Mouse (Mus musculus) layer of hippocampus, adult 18-20 months (tissue): Measurements from ENCODE around the gene Rabac1. TPM values are rescaled to one million over a fixed set of nuclear protein-coding genes. Genes with fewer than 3 reads are reported as not detected.

ENCODE experiments used
- DNase-seq, 2 experiments: peaks; one replicate each; pipeline ENCODE4 v3.0.0; 2022; ENCODE audit warnings: low spot score in 2 of 2
- total RNA-seq, 2 experiments: library from RNA; stranded (reverse); gene quantifications; 2 replicates each; pipeline ENCODE4 v1.2.3; 2021

The Rabac1 gene
- total RNA-seq, 2 experiments from 2014 or later = 318 to 321 TPM

DNA sequence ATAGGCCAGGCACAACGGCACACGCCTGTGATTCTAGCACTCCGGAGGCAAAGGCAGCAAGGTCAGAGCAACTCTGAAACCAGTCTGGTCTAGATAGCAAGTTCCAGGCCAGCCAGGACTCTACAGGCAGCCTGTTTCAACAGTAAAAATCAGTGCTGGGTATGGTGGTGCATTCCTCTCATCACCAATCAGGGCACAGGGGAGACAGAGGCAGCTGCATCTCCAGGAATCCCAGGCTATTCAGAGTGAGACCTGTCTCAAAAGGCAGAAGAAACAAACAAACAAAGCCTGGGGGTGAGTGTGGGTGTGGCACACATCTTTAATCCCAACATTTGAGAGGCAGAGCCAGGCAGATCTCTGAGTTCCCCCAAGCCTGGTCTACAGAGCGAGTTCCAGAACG, 10.8 kb upstream of the Rabac1 start:
- DNase-seq = no peak

DNA sequence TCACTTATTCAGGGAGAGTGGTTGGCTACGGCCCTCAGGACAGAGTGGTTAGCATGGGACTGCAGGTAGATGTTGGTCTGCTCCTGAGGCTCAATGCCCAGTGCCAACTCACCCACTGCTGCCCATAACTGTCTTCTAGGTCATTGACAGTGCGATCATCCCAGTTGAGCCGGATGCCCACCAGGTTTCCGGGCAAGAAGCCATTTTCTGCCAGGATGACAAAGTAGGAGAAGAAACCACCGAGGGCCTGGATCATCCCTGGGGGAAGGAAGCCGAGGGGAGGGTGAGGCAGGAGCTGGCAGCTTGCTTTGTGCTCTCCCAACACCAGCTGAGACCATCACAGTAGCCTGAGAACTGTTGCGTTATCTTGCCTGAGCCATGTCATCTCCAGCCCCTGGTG, 7.9 kb upstream of the Rabac1 start:
- DNase-seq = no peak

DNA sequence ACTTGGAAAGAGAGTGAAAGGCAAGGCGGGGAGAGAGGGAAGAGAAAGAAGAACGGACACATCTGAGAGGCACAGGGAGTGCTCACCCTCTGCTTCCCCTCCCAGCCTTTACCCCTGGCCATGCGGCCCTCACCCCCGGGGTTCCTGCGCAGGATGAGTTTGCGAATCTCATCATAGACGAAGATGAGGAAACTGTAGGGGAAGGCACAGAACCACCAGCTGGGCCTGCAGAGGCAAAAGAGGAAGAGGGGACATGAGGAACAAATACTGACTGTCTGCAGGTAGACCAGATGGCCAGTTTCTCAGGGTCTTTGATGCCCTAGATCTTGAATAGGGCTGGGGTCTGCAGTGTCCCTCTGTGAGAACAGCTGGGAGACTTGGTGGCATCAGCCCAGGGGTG, 6.2 kb upstream of the Rabac1 start:
- DNase-seq = no peak

DNA sequence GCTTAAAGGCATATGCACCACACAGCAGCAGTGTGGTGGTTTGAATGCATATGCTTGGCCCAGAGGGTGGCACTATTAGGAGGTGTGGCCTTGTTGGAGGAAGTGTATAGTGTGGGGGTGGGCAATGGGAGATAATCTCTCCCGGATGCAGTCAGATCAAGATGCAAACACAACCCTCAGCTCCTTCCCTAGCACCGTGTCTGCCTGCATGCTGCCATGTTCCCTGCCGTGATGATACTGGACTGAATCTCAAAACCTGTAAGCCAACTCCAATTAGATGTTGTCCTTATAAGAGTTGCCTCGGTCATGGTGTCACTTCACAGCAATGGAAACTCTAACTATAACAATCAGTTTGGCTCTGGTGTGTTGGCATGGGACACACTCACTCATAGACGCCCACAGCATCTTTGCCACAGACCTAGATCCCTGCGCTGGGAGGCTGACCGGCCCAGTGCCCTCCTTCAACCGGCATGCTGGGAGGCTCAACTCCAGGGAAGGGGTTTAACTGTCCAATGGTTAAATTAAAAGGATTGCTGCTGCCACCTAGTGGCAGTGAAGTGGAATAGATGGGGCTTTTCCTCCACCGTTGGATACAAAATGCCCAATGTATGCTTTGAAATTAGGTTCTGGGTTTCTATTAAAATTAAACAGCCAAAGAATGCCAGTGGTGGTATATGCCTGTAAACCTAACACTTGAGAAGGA, 2.5 kb upstream of the Rabac1 start:
- peak in 1 of 2 experiments; percentile 52 for DNase-seq

DNA sequence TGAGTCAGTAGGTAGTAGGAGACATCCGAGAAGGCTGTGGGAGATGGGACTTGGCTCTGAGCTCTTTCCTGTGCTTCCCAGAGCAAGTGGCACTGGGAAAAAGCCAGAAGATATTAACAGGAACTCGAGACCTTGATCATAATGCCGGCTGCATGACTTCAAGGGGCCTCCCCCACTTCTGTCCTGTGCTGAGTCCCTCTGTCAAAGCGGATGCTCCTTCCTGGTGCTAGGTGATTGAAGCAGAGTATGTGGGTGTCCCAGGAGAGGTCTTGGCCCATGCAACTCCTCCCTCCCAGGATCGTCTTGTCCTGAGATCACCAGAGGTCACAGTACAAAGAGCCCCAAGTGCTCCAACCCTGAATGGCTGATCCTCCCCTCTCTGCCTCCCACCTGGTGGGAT, 1.3 kb upstream of the Rabac1 start:
- no peak for DNase-seq

DNA sequence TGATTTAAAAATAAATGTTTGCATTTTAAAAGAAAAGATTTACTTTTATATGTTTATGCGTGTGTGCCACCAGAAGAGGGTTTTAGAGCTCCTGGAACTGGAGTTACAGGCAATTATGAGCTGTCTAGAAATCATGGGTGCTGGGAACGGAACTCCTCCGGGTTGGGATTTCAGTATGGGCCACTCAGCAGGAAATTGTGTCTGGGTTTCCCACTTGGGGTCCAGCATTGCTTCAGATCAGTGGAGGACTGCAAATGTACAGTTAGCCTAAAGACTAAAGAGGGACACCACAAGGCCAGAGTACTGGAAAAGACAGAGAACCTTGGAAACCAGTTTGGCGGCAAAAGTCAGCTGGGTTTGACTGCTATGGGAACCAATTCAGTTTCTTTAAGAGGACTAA, 654 bp upstream of the Rabac1 start:
- no peak for DNase-seq

DNA sequence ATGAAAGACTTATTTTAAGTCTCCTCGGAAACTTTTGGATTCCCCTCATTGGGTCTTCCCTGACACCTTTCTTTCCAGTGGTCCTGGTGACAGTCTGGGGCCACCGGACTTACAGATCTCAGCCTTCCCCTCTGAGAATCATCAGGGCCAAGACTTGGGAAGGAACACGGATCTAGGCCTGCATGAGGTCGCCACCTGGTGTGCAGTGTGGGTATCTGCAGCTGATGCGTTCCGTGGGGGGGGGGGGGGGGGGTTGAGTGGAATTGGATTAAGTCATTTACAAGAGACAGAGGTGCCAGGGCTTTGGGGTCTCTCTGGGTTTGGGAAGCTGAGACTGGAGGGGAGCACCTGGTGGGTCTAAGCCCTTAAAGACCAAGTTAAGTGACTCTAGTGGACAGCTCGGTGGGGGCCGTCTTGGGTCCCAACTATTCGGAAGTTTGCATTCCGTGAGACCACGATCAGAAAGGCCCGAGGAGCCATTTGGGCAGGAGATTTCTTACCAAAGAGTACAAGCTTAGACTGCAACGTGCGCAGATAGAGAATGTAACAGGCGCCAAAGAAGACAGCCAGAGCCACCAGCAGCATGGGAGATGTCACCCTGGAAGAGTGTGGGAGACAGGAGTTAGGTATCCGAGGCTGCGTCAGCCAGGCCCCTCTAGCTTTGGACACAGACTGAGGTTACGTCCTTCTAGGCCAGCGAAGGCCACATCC, 1.1 kb downstream of the Rabac1 start:
- DNase-seq = peak in 1 of 2 experiments; percentile 44

DNA sequence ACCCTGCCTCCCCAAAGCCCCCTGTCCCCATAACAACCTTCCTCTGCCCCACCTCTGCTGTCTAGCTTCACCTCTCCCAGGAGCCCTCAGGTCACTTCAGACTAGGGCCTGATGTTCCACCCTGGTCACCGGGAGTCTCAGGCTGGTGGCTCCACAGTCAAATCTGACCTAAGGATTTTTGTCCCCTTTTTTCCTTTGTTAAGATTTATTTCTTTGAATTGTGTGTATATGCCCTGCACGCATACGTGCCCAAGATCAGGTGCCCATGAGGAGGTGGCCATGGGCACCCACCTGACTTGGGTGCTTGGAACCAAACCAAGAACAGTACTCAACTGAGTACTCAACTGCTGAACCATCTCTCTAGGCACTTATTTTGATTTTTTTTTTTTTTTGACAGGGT, 2.2 kb downstream of the Rabac1 start:
- peak in 1 of 2 experiments; percentile 4 for DNase-seq

DNA sequence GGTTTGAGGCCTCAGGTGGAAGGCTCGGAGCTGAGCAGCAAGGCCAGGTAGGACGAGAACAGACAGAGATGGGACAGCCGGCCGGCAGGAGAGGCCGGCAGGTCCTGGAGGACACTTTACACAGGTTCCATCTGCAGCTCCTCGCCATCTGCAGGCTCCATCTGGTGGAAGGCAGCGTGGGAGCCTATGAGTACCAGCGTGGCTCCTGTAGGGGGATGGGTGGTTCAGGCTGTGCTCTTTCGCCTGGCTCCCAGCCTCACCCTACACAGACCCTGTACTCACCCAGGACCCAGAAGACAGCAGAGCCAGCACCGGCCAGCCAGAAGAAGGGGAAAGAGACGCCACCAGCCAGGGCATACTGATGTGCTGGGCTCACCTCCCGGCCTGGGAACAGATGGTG, 2.7 kb downstream of the Rabac1 start:
- DNase-seq = peak; percentile 51 to 86

DNA sequence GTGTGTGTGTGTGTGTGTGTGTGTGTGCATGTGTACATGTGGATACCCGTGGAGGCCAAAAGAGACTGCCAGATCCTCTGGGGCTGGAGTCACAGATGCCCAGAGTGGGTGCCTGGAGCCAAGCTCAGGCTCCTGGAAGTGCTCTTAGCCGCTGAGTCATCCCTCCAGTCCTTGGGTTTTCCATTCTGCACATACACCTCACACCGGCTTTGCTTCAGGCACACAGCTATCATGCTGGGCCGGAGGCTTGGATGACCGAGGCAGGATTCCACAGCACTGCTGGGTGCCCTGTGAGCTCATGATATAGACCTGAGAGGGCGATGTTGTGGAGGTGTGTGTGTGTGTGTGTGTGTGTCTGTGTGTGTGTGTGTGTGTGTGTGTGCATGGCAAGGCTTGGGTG, 4.1 kb downstream of the Rabac1 start:
- no peak for DNase-seq

DNA sequence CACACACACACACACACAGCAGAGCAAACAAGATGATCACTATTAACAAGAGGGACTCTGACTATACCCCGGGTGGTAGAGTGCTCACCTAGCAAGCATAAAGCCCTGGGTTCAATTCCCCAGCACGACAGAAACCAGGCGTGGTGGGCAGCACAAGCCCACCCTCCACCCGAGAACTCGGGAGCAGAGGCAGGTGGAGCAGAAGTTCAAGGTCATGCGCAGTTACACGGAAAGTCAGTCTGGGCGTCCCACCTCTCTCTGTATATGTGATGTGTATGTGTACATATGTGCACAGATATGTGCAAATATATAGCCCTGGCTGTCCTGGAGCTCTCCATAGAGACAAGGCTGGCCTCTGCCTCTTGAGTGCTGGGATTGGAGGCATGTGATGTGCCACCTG, 4.6 kb downstream of the Rabac1 start:
- no peak for DNase-seq

DNA sequence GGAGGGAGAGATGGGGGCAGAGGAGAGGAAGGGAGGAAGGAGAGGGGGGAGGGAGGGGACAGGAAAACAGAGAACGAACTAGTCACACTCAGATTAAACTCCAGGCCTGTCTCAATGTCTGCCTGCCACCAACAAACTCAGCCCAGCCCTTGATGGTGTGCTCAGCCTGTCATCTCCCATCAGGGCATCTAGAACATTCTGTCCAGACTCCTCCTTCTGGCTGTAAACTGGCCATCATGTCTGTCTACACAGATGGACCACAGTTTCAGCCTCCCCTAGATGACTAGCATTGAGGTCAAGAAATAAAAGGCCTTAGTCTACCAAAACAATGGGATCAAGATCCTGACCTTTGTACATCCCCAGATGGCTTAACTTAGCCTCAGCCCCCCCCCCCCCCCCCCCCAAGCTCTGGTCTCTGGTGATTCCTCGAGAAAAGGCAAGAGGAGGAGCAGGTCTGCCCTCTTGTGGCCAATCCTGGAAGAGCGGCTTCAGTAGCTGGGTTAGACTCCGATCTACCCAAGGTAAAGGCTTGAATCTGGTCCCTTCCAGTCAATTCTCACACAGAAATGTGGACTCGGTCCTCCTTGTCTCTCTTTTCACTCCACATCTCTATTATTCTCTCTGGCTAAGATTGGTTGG, 7.5 kb downstream of the Rabac1 start:
- DNase-seq = peak; percentile 72 to 92

DNA sequence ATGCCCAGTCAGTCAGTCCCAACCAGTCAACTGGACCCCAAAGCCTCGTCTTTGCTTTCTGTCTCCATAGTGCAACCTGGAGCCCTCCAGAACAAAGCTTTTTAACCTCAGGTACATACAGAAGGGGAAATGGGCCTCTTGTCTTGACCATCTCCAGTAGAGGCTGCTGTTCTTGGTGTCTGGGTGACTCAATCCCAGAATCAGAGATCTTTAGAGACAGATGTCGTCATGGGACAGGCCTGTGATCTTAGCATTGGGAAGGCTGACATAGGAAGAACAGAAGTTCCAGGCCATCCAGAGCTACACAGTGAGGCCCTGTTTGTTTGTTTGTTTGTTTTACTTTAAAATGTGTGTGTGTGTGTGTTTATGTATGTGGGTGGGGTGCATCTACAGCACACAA, 8.3 kb downstream of the Rabac1 start:
- no peak for DNase-seq

DNA sequence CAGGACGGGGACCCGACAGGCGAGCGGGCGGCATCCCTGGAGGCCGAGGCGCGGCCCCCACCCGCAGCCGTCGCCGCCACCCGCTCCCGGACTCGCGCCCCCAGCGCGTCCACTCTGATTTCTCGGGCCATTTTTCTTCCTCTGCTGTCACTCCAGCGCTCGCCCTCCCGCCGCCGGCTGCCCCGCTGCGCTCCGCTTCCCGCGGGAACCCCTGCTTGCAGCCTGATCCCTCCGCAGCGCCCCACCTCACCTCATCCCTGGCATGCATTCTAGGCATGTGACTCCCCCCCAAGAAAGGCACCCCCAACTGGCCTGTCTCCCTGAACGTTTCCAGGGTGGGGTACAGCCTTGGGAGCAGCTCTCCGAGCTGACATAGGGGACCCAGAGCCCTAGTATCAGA, 17.3 kb downstream of the Rabac1 start:
- no peak for DNase-seq

DNA sequence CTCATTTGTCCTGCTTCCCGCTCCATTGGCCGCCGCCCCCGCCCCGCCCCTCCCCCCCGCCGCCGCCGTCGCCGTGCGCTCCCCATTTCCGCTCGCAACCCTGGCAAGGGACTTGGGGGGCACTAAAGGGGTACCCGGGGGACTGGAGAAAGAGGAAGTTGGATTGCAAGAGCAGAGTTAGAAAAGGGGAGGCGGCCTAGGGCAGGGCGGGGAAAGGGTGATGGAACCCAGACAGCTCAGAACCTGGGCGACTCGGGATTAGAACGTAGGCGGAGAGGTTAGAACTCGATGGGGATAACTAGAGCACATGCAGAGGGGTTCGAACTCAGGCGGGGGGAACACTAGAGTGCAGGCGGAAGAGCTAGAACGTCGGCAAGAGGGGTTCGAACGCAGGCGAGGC, 18.1 kb downstream of the Rabac1 start:
- DNase-seq = no peak

DNA sequence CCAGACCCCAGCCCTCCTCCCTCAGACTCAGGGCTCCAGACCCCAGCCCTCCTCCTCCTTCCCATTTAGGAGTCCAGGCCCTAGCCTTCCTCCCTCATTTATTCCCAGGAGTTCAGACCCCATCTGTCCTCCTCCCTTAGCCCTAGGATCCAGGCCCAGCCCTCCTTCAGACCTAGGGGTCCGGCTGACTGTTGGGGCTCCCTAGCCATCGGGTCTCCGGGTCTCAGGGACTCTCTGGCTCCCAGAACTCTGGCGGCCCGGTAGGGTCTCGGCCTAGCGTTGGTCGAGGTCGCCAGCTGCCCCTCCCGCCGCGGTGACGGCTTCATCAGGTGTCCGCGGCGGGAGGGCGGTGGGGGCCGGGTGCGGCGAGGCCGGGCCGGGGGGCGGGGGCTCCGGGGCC, 18.6 kb downstream of the Rabac1 start:
- no peak for DNase-seq

DNA sequence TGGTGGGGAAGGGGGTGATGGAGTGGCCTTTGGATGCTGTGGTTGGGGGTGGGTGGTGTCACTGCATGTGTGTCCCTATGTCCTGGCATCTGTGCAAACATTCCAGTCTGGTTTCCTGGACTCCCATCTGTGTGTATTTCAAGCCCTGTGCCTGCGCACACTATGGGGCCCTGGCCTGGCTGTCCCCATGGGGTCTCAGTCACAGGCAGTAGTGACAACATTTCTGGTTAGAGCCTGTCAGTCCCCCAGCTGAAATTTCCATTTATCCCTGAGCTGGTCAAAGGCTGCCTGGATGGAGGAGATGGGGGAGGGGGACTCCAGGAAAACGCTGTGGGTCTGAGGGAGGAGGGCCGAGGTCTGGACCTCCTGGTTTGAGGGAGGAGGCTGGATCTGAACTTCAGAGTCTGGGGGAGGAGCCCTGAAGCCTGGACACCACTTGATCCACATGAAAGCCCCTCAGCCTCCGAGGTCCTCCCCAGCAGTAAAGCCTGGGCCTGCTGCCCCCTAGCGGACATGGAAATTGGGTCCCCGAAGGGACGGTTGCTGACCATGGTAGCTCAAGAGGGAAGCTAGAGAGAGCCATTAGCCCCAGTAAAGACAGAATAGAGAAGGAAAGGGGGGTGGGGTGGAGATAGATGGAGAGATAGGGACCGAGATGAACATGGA, 22.5 kb downstream of the Rabac1 start:
- peak in 1 of 2 experiments; percentile 60 for DNase-seq

DNA sequence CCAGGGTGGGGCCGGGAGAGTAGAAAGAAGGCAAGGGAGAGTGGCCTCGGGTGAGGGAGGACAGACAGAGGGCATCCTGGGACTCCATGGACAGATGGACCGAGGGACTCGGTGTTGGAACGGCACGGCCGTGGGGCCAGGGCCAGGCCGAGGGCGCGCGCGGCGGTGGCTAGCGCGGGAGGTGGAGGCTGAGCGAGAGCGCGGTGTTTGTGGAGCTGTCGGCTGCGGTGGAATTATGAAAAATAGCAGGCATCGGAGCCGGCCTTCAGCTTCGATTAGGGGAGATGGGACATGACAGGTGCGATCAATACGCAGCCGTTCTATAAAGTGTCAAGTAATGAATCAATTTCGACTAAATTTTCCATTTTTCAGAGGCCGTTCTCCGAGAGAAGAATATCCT, 23.8 kb downstream of the Rabac1 start:
- DNase-seq = no peak

DNA sequence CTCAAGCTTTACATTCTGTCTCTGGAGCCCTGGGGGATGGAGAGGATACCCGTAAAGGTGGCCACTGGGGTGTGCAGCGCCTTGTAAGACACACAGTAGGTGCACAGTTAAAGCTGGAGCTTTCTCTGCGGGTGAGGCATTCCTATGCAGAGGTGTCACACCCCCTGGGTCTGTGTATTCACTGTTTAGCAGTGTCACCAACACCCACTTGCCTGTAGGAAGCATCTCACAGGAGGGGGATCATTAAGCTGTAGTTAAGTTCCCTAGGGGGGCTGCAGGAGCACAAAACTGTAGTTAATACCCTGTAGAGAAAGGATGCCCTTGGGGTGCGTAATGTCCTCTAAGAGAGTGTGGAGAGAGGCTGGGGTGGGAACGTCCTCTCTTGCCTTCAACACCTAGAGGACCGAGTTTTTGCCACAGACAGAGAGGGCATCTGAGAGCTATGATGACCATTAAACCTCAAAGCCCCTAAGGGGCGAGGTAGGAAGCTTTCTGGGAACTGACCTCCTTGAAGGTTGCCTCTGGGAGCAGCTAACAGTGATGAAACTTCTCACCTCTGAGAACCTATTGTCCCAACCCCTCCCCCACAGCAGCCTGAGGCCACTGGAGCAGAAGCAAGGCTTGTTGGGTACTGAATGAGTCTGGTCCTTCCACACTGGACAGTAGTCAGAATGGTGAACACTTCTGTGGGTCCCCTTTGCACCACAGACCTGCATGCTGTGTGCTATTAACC, 25.1 kb downstream of the Rabac1 start:
- no peak for DNase-seq

DNA sequence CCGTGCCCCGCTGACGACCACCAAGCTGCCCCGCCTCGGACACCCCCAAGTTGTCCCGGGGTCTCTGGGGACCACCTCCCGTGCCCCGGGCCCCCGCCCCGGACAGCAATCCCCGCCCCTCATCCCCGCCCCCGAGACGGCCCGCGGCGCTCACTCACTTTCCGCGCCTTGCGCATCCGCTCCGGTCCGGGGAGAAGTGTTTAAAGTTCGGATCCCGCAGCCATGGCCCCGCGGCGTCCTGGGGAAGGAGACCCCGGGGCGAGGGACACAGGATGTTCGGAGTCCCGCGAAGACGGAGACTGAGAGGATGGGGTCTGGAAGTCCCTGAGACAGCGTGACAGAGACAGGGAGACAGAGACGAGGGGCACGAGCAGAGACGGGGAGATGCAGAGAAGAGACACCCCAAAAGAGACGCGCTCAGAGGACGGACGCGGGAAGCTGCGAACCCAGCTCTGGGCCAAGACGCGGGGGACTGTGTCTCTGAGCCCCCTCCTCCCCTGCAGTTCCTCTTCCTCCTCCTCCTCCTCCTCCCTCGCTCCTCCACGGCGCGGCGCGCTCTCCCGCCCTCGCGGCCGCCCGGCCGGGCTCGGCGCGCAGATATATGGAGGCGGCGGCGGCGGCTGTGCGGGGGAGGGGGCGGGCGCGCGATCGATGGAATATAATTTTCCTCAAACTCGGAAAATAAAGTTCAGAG, 28.1 kb downstream of the Rabac1 start, which contains the start of gene Gm4881:
Gm4881 (minus strand) TSS at position 238 of the 694 bp plus-strand sequence.
- no peak for DNase-seq

DNA sequence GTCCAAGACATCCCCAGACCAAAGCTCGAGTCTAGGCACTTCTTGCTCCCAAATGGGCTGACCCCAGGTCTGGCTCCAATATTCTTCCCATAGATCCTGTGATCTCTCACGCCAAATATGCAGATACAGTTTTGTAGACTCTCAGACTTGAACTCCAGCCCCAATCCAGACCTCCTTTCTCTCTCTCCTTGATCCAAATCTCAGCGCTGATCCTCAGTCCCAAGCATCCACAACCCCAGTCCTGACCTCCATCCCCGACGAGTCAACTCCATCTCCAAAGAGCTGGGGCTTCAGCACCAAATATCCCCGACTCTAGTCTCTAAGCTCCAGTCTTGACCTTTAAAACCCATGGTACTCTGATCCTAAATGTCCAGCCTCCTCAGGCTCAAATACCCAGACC, 28.9 kb downstream of the Rabac1 start:
- no peak for DNase-seq
